Mouse (Mus musculus): Measurements from ENCODE around the gene Foxo3. TPM values are rescaled to one million over a fixed set of nuclear protein-coding genes. Genes with fewer than 3 reads are reported as not detected.

Foxo3 gene
- polyA plus RNA-seq, 1 experiment from 2014 or later, result 5.0 TPM

GRCm38 (mm10) chr10:42264195-42264594, 12.4 kb downstream of the Foxo3 start:
- no peak overlapping the region for H3K4me3 ChIP-seq (ENCODE audit: low read depth, low read length)
- H3K36me3 ChIP-seq (ENCODE audit: control insufficient read depth, insufficient read depth, low read length), result no peaks in the 10 kb centered on the region
- H3K27ac ChIP-seq (ENCODE audit: low read depth, low read length), result no peak overlapping the region
- H3K4me1 ChIP-seq (replicated peaks; ENCODE audit: control insufficient read depth, insufficient read depth, low read length), result no peaks in the 10 kb centered on the region
- DNase-seq (ENCODE audit: low spot score), result no peak
- H3K27me3 ChIP-seq (ENCODE audit: control insufficient read depth, insufficient read depth, low read length), result no peaks in the 10 kb centered on the region
- ATAC-seq (ENCODE audit: low FRiP score), result no peak
- no peak overlapping the region for H3K4me2 ChIP-seq (replicated peaks; ENCODE audit: low read depth, low read length)
- H3K9me3 ChIP-seq (ENCODE audit: control insufficient read depth, low read length), result no peaks in the 10 kb centered on the region
- H3K9ac ChIP-seq (ENCODE audit: low read depth, low read length), result no peak overlapping the region
- WGBS, result 85% methylated on average over 5 of the region's 5 CpGs

GRCm38 (mm10) chr10:42263701-42264100, 12.9 kb downstream of the Foxo3 start:
- H3K9ac ChIP-seq (ENCODE audit: low read depth, low read length), result no peak overlapping the region
- no peaks in the 10 kb centered on the region for H3K36me3 ChIP-seq (ENCODE audit: control insufficient read depth, insufficient read depth, low read length)
- DNase-seq (ENCODE audit: low spot score) (no peak), ATAC-seq (ENCODE audit: low FRiP score) (no peak)
- no peaks in the 10 kb centered on the region for H3K9me3 ChIP-seq (ENCODE audit: control insufficient read depth, low read length)
- WGBS, result 81% methylated on average over 8 of the region's 8 CpGs
- H3K4me2 ChIP-seq (replicated peaks; ENCODE audit: low read depth, low read length), result no peak overlapping the region
- H3K4me1 ChIP-seq (replicated peaks; ENCODE audit: control insufficient read depth, insufficient read depth, low read length), result no peaks in the 10 kb centered on the region
- no peaks in the 10 kb centered on the region for H3K27me3 ChIP-seq (ENCODE audit: control insufficient read depth, insufficient read depth, low read length)
- no peak overlapping the region for H3K4me3 ChIP-seq (ENCODE audit: low read depth, low read length)
- no peak overlapping the region for H3K27ac ChIP-seq (ENCODE audit: low read depth, low read length)

DNA sequence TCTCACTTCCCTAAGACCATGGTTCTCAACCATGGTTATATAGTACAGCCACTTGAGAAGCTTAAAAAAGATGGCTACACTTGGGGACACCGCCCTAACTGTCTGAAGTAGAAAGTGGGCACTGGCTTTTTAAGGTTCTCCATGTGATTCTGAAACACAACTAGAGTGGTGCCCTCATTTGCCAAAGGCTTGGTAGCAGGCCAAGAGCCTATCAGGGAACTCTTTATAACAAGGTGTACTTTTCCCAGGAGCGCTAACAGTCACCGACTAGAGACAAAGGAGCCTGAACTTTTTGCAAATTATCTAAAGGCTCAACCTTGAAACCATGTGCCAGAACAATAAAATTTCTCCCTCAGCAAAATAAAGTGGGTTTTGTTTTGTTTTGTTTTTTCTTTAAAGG, 14.5 kb downstream of the Foxo3 start:
- ATAC-seq (ENCODE audit: low FRiP score) (no peak), DNase-seq (ENCODE audit: low spot score) (no peak)
- H3K4me3 ChIP-seq (ENCODE audit: low read depth, low read length), result no peak overlapping the region
- no peak overlapping the region for H3K4me2 ChIP-seq (replicated peaks; ENCODE audit: low read depth, low read length)
- no peak overlapping the region for H3K9ac ChIP-seq (ENCODE audit: low read depth, low read length)
- H3K36me3 ChIP-seq (ENCODE audit: control insufficient read depth, insufficient read depth, low read length), result no peaks in the 10 kb centered on the region
- H3K4me1 ChIP-seq (replicated peaks; ENCODE audit: control insufficient read depth, insufficient read depth, low read length), result no peaks in the 10 kb centered on the region
- no peak overlapping the region for H3K27ac ChIP-seq (ENCODE audit: low read depth, low read length)
- WGBS, result 96% methylated on average over 3 of the region's 3 CpGs
- no peaks in the 10 kb centered on the region for H3K9me3 ChIP-seq (ENCODE audit: control insufficient read depth, low read length)
- no peaks in the 10 kb centered on the region for H3K27me3 ChIP-seq (ENCODE audit: control insufficient read depth, insufficient read depth, low read length)

DNA sequence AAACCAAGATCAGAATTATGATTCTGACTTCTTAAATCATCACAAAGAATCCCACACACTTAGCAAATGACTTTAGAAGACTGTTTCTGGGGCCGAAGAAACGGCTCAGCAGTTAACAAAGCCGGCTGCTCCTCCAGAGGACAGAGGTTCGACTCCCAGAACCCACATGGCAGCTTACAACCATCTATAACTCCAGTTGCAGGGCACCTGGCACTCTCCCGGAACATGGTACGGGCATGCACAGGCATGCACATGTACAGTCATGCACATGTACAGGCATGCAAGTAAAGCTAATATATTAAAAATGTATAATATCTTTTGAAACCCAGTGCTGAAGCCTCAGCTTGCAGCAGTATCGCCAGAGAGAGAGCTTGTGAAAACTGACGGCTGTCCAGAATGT, 15.5 kb downstream of the Foxo3 start:
- H3K9ac ChIP-seq (ENCODE audit: low read depth, low read length), result no peak overlapping the region
- 93% methylated on average over 8 of the region's 8 CpGs for WGBS
- H3K36me3 ChIP-seq (ENCODE audit: control insufficient read depth, insufficient read depth, low read length), result no peaks in the 10 kb centered on the region
- no peak overlapping the region for H3K4me2 ChIP-seq (replicated peaks; ENCODE audit: low read depth, low read length)
- no peak overlapping the region for H3K4me3 ChIP-seq (ENCODE audit: low read depth, low read length)
- no peaks in the 10 kb centered on the region for H3K9me3 ChIP-seq (ENCODE audit: control insufficient read depth, low read length)
- H3K4me1 ChIP-seq (replicated peaks; ENCODE audit: control insufficient read depth, insufficient read depth, low read length), result no peaks in the 10 kb centered on the region
- H3K27ac ChIP-seq (ENCODE audit: low read depth, low read length), result no peak overlapping the region
- no peaks in the 10 kb centered on the region for H3K27me3 ChIP-seq (ENCODE audit: control insufficient read depth, insufficient read depth, low read length)
- ATAC-seq (ENCODE audit: low FRiP score) (no peak), DNase-seq (ENCODE audit: low spot score) (no peak)

GRCm38 (mm10) chr10:42260523-42260922, 16.0 kb downstream of the Foxo3 start:
- H3K4me1 ChIP-seq (replicated peaks; ENCODE audit: control insufficient read depth, insufficient read depth, low read length), result no peaks in the 10 kb centered on the region
- H3K9me3 ChIP-seq (ENCODE audit: control insufficient read depth, low read length), result no peaks in the 10 kb centered on the region
- H3K4me2 ChIP-seq (replicated peaks; ENCODE audit: low read depth, low read length), result no peak overlapping the region
- 77% methylated on average over 8 of the region's 8 CpGs for WGBS
- no peak overlapping the region for H3K27ac ChIP-seq (ENCODE audit: low read depth, low read length)
- H3K27me3 ChIP-seq (ENCODE audit: control insufficient read depth, insufficient read depth, low read length), result no peaks in the 10 kb centered on the region
- no peak overlapping the region for H3K9ac ChIP-seq (ENCODE audit: low read depth, low read length)
- H3K36me3 ChIP-seq (ENCODE audit: control insufficient read depth, insufficient read depth, low read length), result no peaks in the 10 kb centered on the region
- ATAC-seq (ENCODE audit: low FRiP score) (no peak), DNase-seq (ENCODE audit: low spot score) (no peak)
- no peak overlapping the region for H3K4me3 ChIP-seq (ENCODE audit: low read depth, low read length)

DNA sequence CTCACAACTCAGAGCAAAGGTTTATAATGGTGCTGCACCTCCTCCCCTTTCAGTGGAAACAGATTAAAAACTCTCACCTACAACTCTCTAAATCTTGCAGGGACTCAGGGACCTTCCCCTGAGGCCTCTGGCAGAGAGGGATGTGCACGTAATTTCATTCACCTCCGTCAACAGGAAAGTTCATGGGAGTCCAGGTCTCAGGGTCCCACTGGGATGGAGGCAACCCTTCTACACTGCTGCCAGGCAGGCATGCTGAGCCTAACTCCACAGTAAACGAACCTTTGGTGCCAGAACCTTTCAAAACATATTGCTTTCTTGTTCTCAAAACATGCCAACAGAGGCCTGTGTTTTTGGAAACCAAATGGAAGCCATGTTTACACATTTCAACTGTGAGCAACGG, 17.0 kb downstream of the Foxo3 start:
- H3K4me1 ChIP-seq (replicated peaks; ENCODE audit: control insufficient read depth, insufficient read depth, low read length), result no peaks in the 10 kb centered on the region
- no peak overlapping the region for H3K4me2 ChIP-seq (replicated peaks; ENCODE audit: low read depth, low read length)
- no peak overlapping the region for H3K27ac ChIP-seq (ENCODE audit: low read depth, low read length)
- H3K36me3 ChIP-seq (ENCODE audit: control insufficient read depth, insufficient read depth, low read length), result no peaks in the 10 kb centered on the region
- WGBS, result 76% methylated on average over 4 of the region's 4 CpGs
- H3K4me3 ChIP-seq (ENCODE audit: low read depth, low read length), result no peak overlapping the region
- no peak for ATAC-seq (ENCODE audit: low FRiP score)
- H3K27me3 ChIP-seq (ENCODE audit: control insufficient read depth, insufficient read depth, low read length), result no peaks in the 10 kb centered on the region
- no peaks in the 10 kb centered on the region for H3K9me3 ChIP-seq (ENCODE audit: control insufficient read depth, low read length)
- no peak overlapping the region for H3K9ac ChIP-seq (ENCODE audit: low read depth, low read length)
- DNase-seq (ENCODE audit: low spot score), result no peak

DNA sequence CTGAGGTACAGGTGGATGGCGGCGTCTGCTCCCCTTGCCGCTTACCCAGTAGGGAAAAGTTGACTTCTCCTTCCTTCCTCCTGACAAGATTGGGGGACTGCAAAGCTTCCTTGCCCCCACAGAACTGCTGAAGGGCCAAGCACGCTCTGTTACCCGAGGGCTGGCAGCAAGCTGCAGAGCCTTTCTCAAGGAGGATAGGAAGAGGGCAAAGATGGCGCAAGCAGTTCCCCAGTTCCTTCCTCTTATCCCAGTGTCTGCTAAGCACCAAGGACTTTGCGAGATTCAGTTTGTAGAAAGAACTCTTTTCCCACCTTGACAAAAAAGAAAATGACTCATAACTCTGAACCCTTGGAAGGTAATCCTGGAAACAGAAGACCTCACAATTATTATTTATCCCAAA, 18.6 kb downstream of the Foxo3 start:
- ATAC-seq (ENCODE audit: low FRiP score), result no peak
- H3K27ac ChIP-seq (ENCODE audit: low read depth, low read length), result no peak overlapping the region
- H3K4me2 ChIP-seq (replicated peaks; ENCODE audit: low read depth, low read length), result no peak overlapping the region
- H3K9me3 ChIP-seq (ENCODE audit: control insufficient read depth, low read length), result no peaks in the 10 kb centered on the region
- H3K4me1 ChIP-seq (replicated peaks; ENCODE audit: control insufficient read depth, insufficient read depth, low read length), result no peaks in the 10 kb centered on the region
- no peak overlapping the region for H3K9ac ChIP-seq (ENCODE audit: low read depth, low read length)
- H3K36me3 ChIP-seq (ENCODE audit: control insufficient read depth, insufficient read depth, low read length), result no peaks in the 10 kb centered on the region
- no peaks in the 10 kb centered on the region for H3K27me3 ChIP-seq (ENCODE audit: control insufficient read depth, insufficient read depth, low read length)
- H3K4me3 ChIP-seq (ENCODE audit: low read depth, low read length), result no peak overlapping the region
- WGBS, result 93% methylated on average over 7 of the region's 7 CpGs
- DNase-seq (ENCODE audit: low spot score), result no peak

- no peaks in the 10 kb centered on the region for H3K4me1 ChIP-seq (replicated peaks; ENCODE audit: control insufficient read depth, insufficient read depth, low read length)
- no peak overlapping the region for H3K4me3 ChIP-seq (ENCODE audit: low read depth, low read length)
- DNase-seq (ENCODE audit: low spot score) (no peak), ATAC-seq (ENCODE audit: low FRiP score) (no peak)
- no peaks in the 10 kb centered on the region for H3K36me3 ChIP-seq (ENCODE audit: control insufficient read depth, insufficient read depth, low read length)
- no peak overlapping the region for H3K9ac ChIP-seq (ENCODE audit: low read depth, low read length)
- H3K9me3 ChIP-seq (ENCODE audit: control insufficient read depth, low read length), result no peaks in the 10 kb centered on the region
- H3K4me2 ChIP-seq (replicated peaks; ENCODE audit: low read depth, low read length), result no peak overlapping the region
- no peaks in the 10 kb centered on the region for H3K27me3 ChIP-seq (ENCODE audit: control insufficient read depth, insufficient read depth, low read length)
- 92% methylated on average over 5 of the region's 5 CpGs for WGBS
- H3K27ac ChIP-seq (ENCODE audit: low read depth, low read length), result no peak overlapping the region
These were observed 21.8 kb downstream of the Foxo3 start for GRCm38 (mm10) chr10:42254788-42255187.

- WGBS, result 45% methylated on average over 8 of the region's 8 CpGs
- DNase-seq (ENCODE audit: low spot score), result no peak
- H3K27ac ChIP-seq (ENCODE audit: low read depth, low read length), result no peak overlapping the region
- H3K9me3 ChIP-seq (ENCODE audit: control insufficient read depth, low read length), result no peaks in the 10 kb centered on the region
- H3K4me1 ChIP-seq (replicated peaks; ENCODE audit: control insufficient read depth, insufficient read depth, low read length), result no peaks in the 10 kb centered on the region
- no peak for ATAC-seq (ENCODE audit: low FRiP score)
- H3K4me3 ChIP-seq (ENCODE audit: low read depth, low read length), result no peak overlapping the region
- no peaks in the 10 kb centered on the region for H3K36me3 ChIP-seq (ENCODE audit: control insufficient read depth, insufficient read depth, low read length)
- no peak overlapping the region for H3K4me2 ChIP-seq (replicated peaks; ENCODE audit: low read depth, low read length)
- no peaks in the 10 kb centered on the region for H3K27me3 ChIP-seq (ENCODE audit: control insufficient read depth, insufficient read depth, low read length)
- H3K9ac ChIP-seq (ENCODE audit: low read depth, low read length), result no peak overlapping the region
These were observed 24.7 kb downstream of the Foxo3 start for GRCm38 (mm10) chr10:42251749-42252323.

All from hindbrain, embryonic 11.5 days (tissue).